8 mouse cellular contexts compared by ENCODE assay signal in genomic region chr6:52175864-52176263, GRCm38 (mm10). TPM values are rescaled to one million over a fixed set of nuclear protein-coding genes. Genes with fewer than 3 reads are reported as not detected.
A peak's percentile ranks its signal among the peaks of the same experiment; 100 is the strongest.
DNase-seq lines count a peak whose midpoint lies in the region; ATAC-seq and TF ChIP-seq lines count a peak whose summit lies in the region.

No protein-coding gene starts in this region.

- H3K27me3 ChIP-seq in midbrain, embryonic 12.5 days, result peaks cover 96% of the 10 kb centered on the region
- H3K27me3 ChIP-seq in midbrain, postnatal 0 days (ENCODE audit: insufficient read depth, low read length), result peaks cover 88% of the 10 kb centered on the region
- H3K27me3 ChIP-seq in hindbrain, embryonic 15.5 days, result peaks cover 18% of the 10 kb centered on the region
- H3K27me3 ChIP-seq in liver, adult 2 months (ENCODE audit: control insufficient read depth, insufficient read depth, low read length), result peaks cover 8% of the 10 kb centered on the region; the same call in 1 of the 2 replicates
- H3K27me3 ChIP-seq in stomach, postnatal 0 days (ENCODE audit: control insufficient read depth, insufficient read depth, low read length), result no peaks in the 10 kb centered on the region

- no peak overlapping the region for H3K27ac ChIP-seq in midbrain, embryonic 12.5 days (replicated peaks)
- H3K27ac ChIP-seq in midbrain, postnatal 0 days (ENCODE audit: low read depth, low read length), result no peak overlapping the region
- peak overlapping the region; percentile 92 for H3K27ac ChIP-seq in hindbrain, embryonic 15.5 days (replicated peaks)
- H3K27ac ChIP-seq in liver, adult 2 months (replicated peaks; ENCODE audit: insufficient read depth, low read depth, low read length), result peak overlapping the region; percentile 53
- peak overlapping the region; percentile 95 for H3K27ac ChIP-seq in stomach, postnatal 0 days (replicated peaks)

- H3K4me3 ChIP-seq in midbrain, embryonic 12.5 days, result peak overlapping the region; percentile 13
- H3K4me3 ChIP-seq in midbrain, postnatal 0 days (ENCODE audit: low read depth, low read length), result no peak overlapping the region
- peak overlapping the region; percentile 51 for H3K4me3 ChIP-seq in hindbrain, embryonic 15.5 days
- H3K4me3 ChIP-seq in liver, adult 2 months (ENCODE audit: insufficient read depth, low read depth, low read length), result peak overlapping the region; percentile 45
- H3K4me3 ChIP-seq in stomach, postnatal 0 days (ENCODE audit: low read depth, low read length), result peak overlapping the region; percentile 63

- H3K4me1 ChIP-seq in midbrain, embryonic 12.5 days, result peaks cover 10% of the 10 kb centered on the region
- no peaks in the 10 kb centered on the region for H3K4me1 ChIP-seq in midbrain, postnatal 0 days (ENCODE audit: insufficient read depth, low read length)
- peaks cover 23% of the 10 kb centered on the region for H3K4me1 ChIP-seq in hindbrain, embryonic 15.5 days (replicated peaks)
- H3K4me1 ChIP-seq in liver, adult 2 months (ENCODE audit: control insufficient read depth, insufficient read depth, low read length), result no peaks in the 10 kb centered on the region
- H3K4me1 ChIP-seq in stomach, postnatal 0 days (replicated peaks; ENCODE audit: control insufficient read depth, insufficient read depth), result 0 out of 2 replicates have a peak, but pooled peaks cover 2% of the 10 kb centered on the region

- TF ChIP-seq CTCF in midbrain, postnatal 0 days (IDR thresholded peaks at IDR 0.05), result no peak
- TF ChIP-seq CTCF in liver, adult 2 months (IDR thresholded peaks at IDR 0.05; ENCODE audit: low read depth, low read length), result no peak
- no peak for TF ChIP-seq CTCF in stomach, postnatal 0 days (IDR thresholded peaks at IDR 0.05; ENCODE audit: low read depth)

- WGBS in midbrain, embryonic 12.5 days, result 2% methylated on average over 18 of the region's 35 CpGs
- WGBS in midbrain, postnatal 0 days, result under 1% methylated on average over 21 of the region's 35 CpGs
- WGBS in hindbrain, embryonic 15.5 days, result 1% methylated on average over 10 of the region's 35 CpGs
- WGBS in liver, adult 2 months, result 6% methylated on average over 25 of the region's 35 CpGs
- under 1% methylated on average over 21 of the region's 35 CpGs for WGBS in stomach, postnatal 0 days

- ATAC-seq in midbrain, embryonic 12.5 days (ENCODE audit: low FRiP score, low read depth), result no peak
- no peak for ATAC-seq in midbrain, postnatal 0 days (ENCODE audit: low FRiP score)
- ATAC-seq in hindbrain, embryonic 15.5 days (ENCODE audit: low FRiP score, low read depth), result peak; percentile 60
- ATAC-seq in stomach, postnatal 0 days (ENCODE audit: low FRiP score, low TSS enrichment), result peak; percentile 45; the same call in 1 of the 2 replicates
- ATAC-seq in granulocyte monocyte progenitor cell, adult 5-6 weeks (replicated peaks; ENCODE audit: poor library complexity, severe bottlenecking), result no peak

- H3K36me3 ChIP-seq in midbrain, embryonic 12.5 days, result no peaks in the 10 kb centered on the region
- no peaks in the 10 kb centered on the region for H3K36me3 ChIP-seq in midbrain, postnatal 0 days (ENCODE audit: insufficient read depth, low read length)
- no peaks in the 10 kb centered on the region for H3K36me3 ChIP-seq in hindbrain, embryonic 15.5 days
- no peaks in the 10 kb centered on the region for H3K36me3 ChIP-seq in liver, adult 2 months (ENCODE audit: control insufficient read depth, insufficient read depth, low read length)
- H3K36me3 ChIP-seq in stomach, postnatal 0 days (ENCODE audit: control insufficient read depth, insufficient read depth, low read length), result no peaks in the 10 kb centered on the region

- no peak overlapping the region for H3K4me2 ChIP-seq in midbrain, embryonic 12.5 days (replicated peaks)
- H3K4me2 ChIP-seq in midbrain, postnatal 0 days (ENCODE audit: low read depth, low read length, poor library complexity, severe bottlenecking), result no peak overlapping the region
- H3K4me2 ChIP-seq in hindbrain, embryonic 15.5 days, result peak overlapping the region; percentile 97
- H3K4me2 ChIP-seq in stomach, postnatal 0 days (replicated peaks; ENCODE audit: low read depth), result peak overlapping the region; percentile 75

- no peak for DNase-seq in midbrain, postnatal 0 days (ENCODE audit: low spot score)
- no peak for DNase-seq in liver, adult 2 months (ENCODE audit: extremely low read depth, low read depth, low spot score)
- DNase-seq in stomach, postnatal 0 days (ENCODE audit: low spot score), result peak; percentile 45
- no peak for DNase-seq in left cerebral cortex, adult 9 months (ENCODE audit: low spot score in 2 of 2)
- DNase-seq in cerebellum, postnatal 14 days, result no peak

- no peak for TF ChIP-seq POLR2A in liver, adult 2 months (IDR thresholded peaks at IDR 0.05; ENCODE audit: extremely low read depth, insufficient read depth, low read length)

- no peak for TF ChIP-seq EP300 in stomach, postnatal 0 days (optimal IDR thresholded peaks at IDR 0.05)

- no peak overlapping the region for H3K9ac ChIP-seq in midbrain, embryonic 12.5 days (replicated peaks)
- H3K9ac ChIP-seq in midbrain, postnatal 0 days (replicated peaks; ENCODE audit: low read length, poor library complexity, severe bottlenecking), result no peak overlapping the region
- H3K9ac ChIP-seq in hindbrain, embryonic 15.5 days, result peak overlapping the region; percentile 64
- no peak overlapping the region; the same call in 1 of the 2 replicates for H3K9ac ChIP-seq in liver, adult 2 months (ENCODE audit: low read depth, low read length)
- peak overlapping the region; percentile 89 for H3K9ac ChIP-seq in stomach, postnatal 0 days (ENCODE audit: low read length)

- H3K9me3 ChIP-seq in midbrain, embryonic 12.5 days, result no peaks in the 10 kb centered on the region
- H3K9me3 ChIP-seq in midbrain, postnatal 0 days (ENCODE audit: low read length), result no peaks in the 10 kb centered on the region
- no peaks in the 10 kb centered on the region for H3K9me3 ChIP-seq in hindbrain, embryonic 15.5 days
- H3K9me3 ChIP-seq in stomach, postnatal 0 days (ENCODE audit: control insufficient read depth, low read length), result no peaks in the 10 kb centered on the region

- no peaks in the 10 kb centered on the region for H3K79me2 ChIP-seq in liver, adult 2 months (ENCODE audit: control insufficient read depth, insufficient read depth, low read length)

RNA-seq across cellular contexts. Expression of gene 5730596B20Rik, which starts 1.4 kb away (rescaled TPM):
- not detected in 2 replicates for polyA plus RNA-seq in midbrain, embryonic 12.5 days (2016; fragmentation: Nextera tagmentation; extraction: Ambion mirVana)
- not detected in 2 replicates for total RNA-seq in midbrain, postnatal 0 days (2014; rRNA removed)
- polyA plus RNA-seq in midbrain, postnatal 0 days (2015; fragmentation: Nextera tagmentation; extraction: Ambion mirVana), result not detected in 2 replicates
- 4.0 and 4.3 TPM in 2 replicates for polyA plus RNA-seq in hindbrain, embryonic 15.5 days (2015; fragmentation: Nextera tagmentation; extraction: Ambion mirVana)
- total RNA-seq in liver, adult 2 months (2014; rRNA removed), result 0.09 TPM in 1 of 2 replicates, not detected in the other
- polyA plus RNA-seq in liver, adult 2 months (2012; rRNA removed), result 0.02 TPM in 2 replicates
- 0.90 and 0.99 TPM in 2 replicates for polyA plus RNA-seq in stomach, postnatal 0 days (2015; fragmentation: Nextera tagmentation; extraction: Ambion mirVana)
- not detected in 2 replicates for total RNA-seq in granulocyte monocyte progenitor cell, adult 5-6 weeks (2014; fragmentation: Nextera tagmentation)
- not detected in 2 replicates for total RNA-seq in granulocyte monocyte progenitor cell, adult 5-6 weeks (2017)

RNA-seq across cellular contexts. Expression of gene Hoxa2, which starts 11.2 kb away (rescaled TPM):
- 0.13 TPM in 1 of 2 replicates, not detected in the other for polyA plus RNA-seq in midbrain, embryonic 12.5 days (2016; fragmentation: Nextera tagmentation; extraction: Ambion mirVana)
- total RNA-seq in midbrain, postnatal 0 days (2014; rRNA removed), result 1.6 and 3.0 TPM in 2 replicates
- polyA plus RNA-seq in midbrain, postnatal 0 days (2015; fragmentation: Nextera tagmentation; extraction: Ambion mirVana), result not detected in 2 replicates
- polyA plus RNA-seq in hindbrain, embryonic 15.5 days (2015; fragmentation: Nextera tagmentation; extraction: Ambion mirVana), result 22.4 and 26.8 TPM in 2 replicates
- 0.09 and 0.40 TPM in 2 replicates for total RNA-seq in liver, adult 2 months (2014; rRNA removed)
- 0.27 and 0.34 TPM in 2 replicates for polyA plus RNA-seq in liver, adult 2 months (2012; rRNA removed)
- 5.1 and 5.3 TPM in 2 replicates for polyA plus RNA-seq in stomach, postnatal 0 days (2015; fragmentation: Nextera tagmentation; extraction: Ambion mirVana)
- 0.53 TPM in 1 of 2 replicates, not detected in the other for total RNA-seq in granulocyte monocyte progenitor cell, adult 5-6 weeks (2014; fragmentation: Nextera tagmentation)
- not detected in 2 replicates for total RNA-seq in granulocyte monocyte progenitor cell, adult 5-6 weeks (2017)

RNA-seq across cellular contexts. Expression of gene Hoxa4, which starts 15.7 kb away (rescaled TPM):
- polyA plus RNA-seq in midbrain, embryonic 12.5 days (2016; fragmentation: Nextera tagmentation; extraction: Ambion mirVana), result not detected in 2 replicates
- total RNA-seq in midbrain, postnatal 0 days (2014; rRNA removed), result 0.22 TPM in 1 of 2 replicates, not detected in the other
- not detected in 2 replicates for polyA plus RNA-seq in midbrain, postnatal 0 days (2015; fragmentation: Nextera tagmentation; extraction: Ambion mirVana)
- polyA plus RNA-seq in hindbrain, embryonic 15.5 days (2015; fragmentation: Nextera tagmentation; extraction: Ambion mirVana), result 10.6 and 12.2 TPM in 2 replicates
- 0.28 TPM in 1 of 2 replicates, not detected in the other for total RNA-seq in liver, adult 2 months (2014; rRNA removed)
- polyA plus RNA-seq in liver, adult 2 months (2012; rRNA removed), result 0.23 and 0.39 TPM in 2 replicates
- polyA plus RNA-seq in stomach, postnatal 0 days (2015; fragmentation: Nextera tagmentation; extraction: Ambion mirVana), result 2.5 and 2.6 TPM in 2 replicates
- 0.15 and 1.5 TPM in 2 replicates for total RNA-seq in granulocyte monocyte progenitor cell, adult 5-6 weeks (2014; fragmentation: Nextera tagmentation)
- 0.17 and 0.41 TPM in 2 replicates for total RNA-seq in granulocyte monocyte progenitor cell, adult 5-6 weeks (2017)

RNA-seq across cellular contexts. Expression of gene Hoxa1, which starts 17.7 kb away (rescaled TPM):
- polyA plus RNA-seq in midbrain, embryonic 12.5 days (2016; fragmentation: Nextera tagmentation; extraction: Ambion mirVana), result 0.48 and 0.83 TPM in 2 replicates
- 0.27 TPM in 1 of 2 replicates, not detected in the other for total RNA-seq in midbrain, postnatal 0 days (2014; rRNA removed)
- polyA plus RNA-seq in midbrain, postnatal 0 days (2015; fragmentation: Nextera tagmentation; extraction: Ambion mirVana), result 0.16 TPM in 1 of 2 replicates, not detected in the other
- 1.3 and 1.8 TPM in 2 replicates for polyA plus RNA-seq in hindbrain, embryonic 15.5 days (2015; fragmentation: Nextera tagmentation; extraction: Ambion mirVana)
- 0.13 TPM in 1 of 2 replicates, not detected in the other for total RNA-seq in liver, adult 2 months (2014; rRNA removed)
- polyA plus RNA-seq in liver, adult 2 months (2012; rRNA removed), result 0.10 and 0.18 TPM in 2 replicates
- 0.35 and 0.56 TPM in 2 replicates for polyA plus RNA-seq in stomach, postnatal 0 days (2015; fragmentation: Nextera tagmentation; extraction: Ambion mirVana)
- total RNA-seq in granulocyte monocyte progenitor cell, adult 5-6 weeks (2014; fragmentation: Nextera tagmentation), result 0.43 TPM in 1 of 2 replicates, not detected in the other
- total RNA-seq in granulocyte monocyte progenitor cell, adult 5-6 weeks (2017), result 0.46 TPM in 1 of 2 replicates, not detected in the other

RNA-seq across cellular contexts. Expression of gene Hoxa5, which starts 28.5 kb away (rescaled TPM):
- not detected in 2 replicates for polyA plus RNA-seq in midbrain, embryonic 12.5 days (2016; fragmentation: Nextera tagmentation; extraction: Ambion mirVana)
- 10.4 TPM in 1 of 2 replicates, not detected in the other for total RNA-seq in midbrain, postnatal 0 days (2014; rRNA removed)
- not detected in 2 replicates for polyA plus RNA-seq in midbrain, postnatal 0 days (2015; fragmentation: Nextera tagmentation; extraction: Ambion mirVana)
- polyA plus RNA-seq in hindbrain, embryonic 15.5 days (2015; fragmentation: Nextera tagmentation; extraction: Ambion mirVana), result 105 and 115 TPM in 2 replicates
- 0.28 and 0.40 TPM in 2 replicates for total RNA-seq in liver, adult 2 months (2014; rRNA removed)
- 0.10 and 0.16 TPM in 2 replicates for polyA plus RNA-seq in liver, adult 2 months (2012; rRNA removed)
- 8.4 and 8.9 TPM in 2 replicates for polyA plus RNA-seq in stomach, postnatal 0 days (2015; fragmentation: Nextera tagmentation; extraction: Ambion mirVana)
- total RNA-seq in granulocyte monocyte progenitor cell, adult 5-6 weeks (2014; fragmentation: Nextera tagmentation), result 2.3 and 2.8 TPM in 2 replicates
- total RNA-seq in granulocyte monocyte progenitor cell, adult 5-6 weeks (2017), result 0.36 and 0.43 TPM in 2 replicates

Comparison
In these comparisons a context has a peak if more than half of its experiments do, and no peak if none do; other contexts are left out.
1. ATAC-seq: peak in hindbrain, embryonic 15.5 days (single experiment) and stomach, postnatal 0 days (single experiment); none in midbrain, embryonic 12.5 days (single experiment), midbrain, postnatal 0 days (single experiment) and granulocyte monocyte progenitor cell, adult 5-6 weeks (single experiment).
2. H3K27ac ChIP-seq: peak in hindbrain, embryonic 15.5 days (single experiment), liver, adult 2 months (single experiment) and stomach, postnatal 0 days (single experiment); none in midbrain, embryonic 12.5 days (single experiment) and midbrain, postnatal 0 days (single experiment).
3. H3K4me2 ChIP-seq: peak in hindbrain, embryonic 15.5 days (single experiment) and stomach, postnatal 0 days (single experiment); none in midbrain, embryonic 12.5 days (single experiment) and midbrain, postnatal 0 days (single experiment).
4. H3K9ac ChIP-seq: peak in hindbrain, embryonic 15.5 days (single experiment) and stomach, postnatal 0 days (single experiment); none in midbrain, embryonic 12.5 days (single experiment), midbrain, postnatal 0 days (single experiment) and liver, adult 2 months (single experiment).